Mouse (Mus musculus): ENCODE data around the gene Wscd2. TPM values are rescaled to one million over a fixed set of nuclear protein-coding genes. Genes with fewer than 3 reads are reported as not detected.

The Wscd2 gene
- total RNA-seq, 1 experiment = 2.6 TPM

DNA sequence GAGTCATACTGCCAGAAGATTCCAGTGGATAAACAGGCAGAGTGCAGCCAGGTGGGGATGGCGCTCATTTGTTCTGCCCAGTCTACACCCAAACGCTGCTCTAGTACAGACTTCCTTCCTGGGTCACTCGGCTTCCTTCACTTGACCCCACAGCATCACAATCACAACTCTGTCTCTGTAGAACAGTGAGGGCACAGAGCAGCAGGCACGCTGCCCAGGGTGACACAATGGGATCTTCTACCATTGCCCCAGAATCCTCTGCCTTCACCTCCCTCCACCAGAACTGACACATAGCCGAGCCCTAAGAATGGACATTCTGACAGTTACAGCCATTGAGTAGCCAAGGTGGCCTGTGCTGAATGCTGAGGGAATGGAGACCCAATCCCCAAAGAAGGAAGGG is 20.3 kb upstream of the Wscd2 start:
- TF ChIP-seq HCFC1 (IDR thresholded peaks at IDR 0.05; ENCODE audit: borderline replicate concordance, insufficient read depth, low read length) = no peak
- TF ChIP-seq ZNF384 (IDR thresholded peaks at IDR 0.05; ENCODE audit: low read depth, low read length) = no peak
- no peak for TF ChIP-seq ZC3H11A (IDR thresholded peaks at IDR 0.05; ENCODE audit: borderline replicate concordance, low read depth, low read length)
- TF ChIP-seq MAFK (IDR thresholded peaks at IDR 0.05; ENCODE audit: insufficient read depth, low read depth, low read length) = no peak
- no peak for TF ChIP-seq CHD2 (IDR thresholded peaks at IDR 0.05; ENCODE audit: low read depth, low read length)
- Histone ChIP-seq H3K9me3 (ENCODE audit: control insufficient read depth, insufficient read depth, low read depth, low read length) (no peaks in the 10 kb centered on the region), H3K27ac (ENCODE audit: insufficient read depth, low read depth, low read length, poor library complexity, severe bottlenecking) (no peak overlapping the region), H3K36me3 (ENCODE audit: control insufficient read depth, insufficient read depth, low read length, poor library complexity, severe bottlenecking) (no peaks in the 10 kb centered on the region), H3K4me1 (ENCODE audit: control insufficient read depth in 2 of 2, insufficient read depth in 2 of 2, low read length in 2 of 2, poor library complexity in 1 of 2) (peaks cover 0 to 24% of the 10 kb centered on the region in 2 experiments; a peak in 2 of 4 replicates), H3K4me3 (ENCODE audit: insufficient read depth in 1 of 2, low read depth in 1 of 2, low read length in 2 of 2, poor library complexity in 1 of 2, severe bottlenecking in 1 of 2) (no peak overlapping the region), H3K9ac (ENCODE audit: insufficient read depth, low read depth, low read length, poor library complexity, severe bottlenecking) (no peak overlapping the region)
- no peak for DNase-seq (ENCODE audit: low read depth, low spot score)
- in situ Hi-C loops (cut with MboI; ENCODE audit: low sequenced_read_pairs in 2 of 2, unreplicated experiment in 2 of 2) = loop anchor here in 1 of 2 experiments (10.0 kb wide), 1 partner anchor 255 kb away; the partner anchor contains the start of gene 1700069L16Rik

- Histone ChIP-seq H3K9me3 (ENCODE audit: control insufficient read depth, insufficient read depth, low read depth, low read length) (no peaks in the 10 kb centered on the region), H3K4me3 (ENCODE audit: insufficient read depth in 1 of 2, low read depth in 1 of 2, low read length in 2 of 2, poor library complexity in 1 of 2, severe bottlenecking in 1 of 2) (no peak overlapping the region), H3K4me1 (ENCODE audit: control insufficient read depth in 2 of 2, insufficient read depth in 2 of 2, low read length in 2 of 2, poor library complexity in 1 of 2) (peaks cover 0 to 22% of the 10 kb centered on the region in 2 experiments; a peak in 2 of 4 replicates), H3K27ac (ENCODE audit: insufficient read depth, low read depth, low read length, poor library complexity, severe bottlenecking) (no peak overlapping the region), H3K36me3 (ENCODE audit: control insufficient read depth, insufficient read depth, low read length, poor library complexity, severe bottlenecking) (no peaks in the 10 kb centered on the region), H3K9ac (ENCODE audit: insufficient read depth, low read depth, low read length, poor library complexity, severe bottlenecking) (no peak overlapping the region)
- in situ Hi-C loops (cut with MboI; ENCODE audit: low sequenced_read_pairs in 2 of 2, unreplicated experiment in 2 of 2) = loop anchor here in 1 of 2 experiments (10.0 kb wide), 1 partner anchor 253 kb away; the partner anchor contains the start of gene 1700069L16Rik
- TF ChIP-seq CHD2 (IDR thresholded peaks at IDR 0.05; ENCODE audit: low read depth, low read length) = no peak
- TF ChIP-seq ZC3H11A (IDR thresholded peaks at IDR 0.05; ENCODE audit: borderline replicate concordance, low read depth, low read length) = peak; percentile 71
- DNase-seq (ENCODE audit: low read depth, low spot score) = peak; percentile 69
Observed at GRCm38 (mm10) chr5:113471417-113471816, 18.7 kb upstream of the Wscd2 start.

DNA sequence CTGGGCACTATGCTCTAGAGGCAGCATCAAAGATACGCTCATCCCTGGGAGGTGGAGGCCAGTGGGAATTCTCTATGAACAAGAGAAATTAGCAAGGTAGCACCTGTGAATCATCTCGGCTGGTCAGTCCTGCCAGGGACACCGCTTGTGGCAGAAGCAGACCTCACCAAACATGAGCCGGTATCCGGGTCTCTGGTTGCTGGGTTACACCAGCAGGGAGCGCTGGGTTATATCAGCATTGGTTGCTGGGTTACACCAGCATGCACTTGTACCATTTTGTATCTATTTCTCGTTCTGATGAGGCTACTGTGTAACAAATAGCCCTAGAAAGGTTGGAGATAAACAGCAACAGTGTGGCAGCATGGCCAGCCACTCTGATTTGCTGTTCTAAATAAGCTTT is 17.8 kb upstream of the Wscd2 start:
- Histone ChIP-seq H3K4me3 (ENCODE audit: insufficient read depth in 1 of 2, low read depth in 1 of 2, low read length in 2 of 2, poor library complexity in 1 of 2, severe bottlenecking in 1 of 2) (no peak overlapping the region), H3K9ac (ENCODE audit: insufficient read depth, low read depth, low read length, poor library complexity, severe bottlenecking) (no peak overlapping the region), H3K27ac (ENCODE audit: insufficient read depth, low read depth, low read length, poor library complexity, severe bottlenecking) (no peak overlapping the region), H3K9me3 (ENCODE audit: control insufficient read depth, insufficient read depth, low read depth, low read length) (no peaks in the 10 kb centered on the region), H3K36me3 (ENCODE audit: control insufficient read depth, insufficient read depth, low read length, poor library complexity, severe bottlenecking) (no peaks in the 10 kb centered on the region), H3K4me1 (ENCODE audit: control insufficient read depth in 2 of 2, insufficient read depth in 2 of 2, low read length in 2 of 2, poor library complexity in 1 of 2) (peaks cover 2 to 23% of the 10 kb centered on the region in 2 experiments; a peak in 2 of 4 replicates)
- no peak for DNase-seq (ENCODE audit: low read depth, low spot score)
- in situ Hi-C loops (cut with MboI; ENCODE audit: low sequenced_read_pairs in 2 of 2, unreplicated experiment in 2 of 2) = loop anchor here in 1 of 2 experiments (10.0 kb wide), 1 partner anchor 252 kb away; the partner anchor contains the start of gene 1700069L16Rik
- TF ChIP-seq ZNF384 (IDR thresholded peaks at IDR 0.05; ENCODE audit: low read depth, low read length) (no peak), MAFK (IDR thresholded peaks at IDR 0.05; ENCODE audit: insufficient read depth, low read depth, low read length) (no peak), CHD2 (IDR thresholded peaks at IDR 0.05; ENCODE audit: low read depth, low read length) (no peak), ZC3H11A (IDR thresholded peaks at IDR 0.05; ENCODE audit: borderline replicate concordance, low read depth, low read length) (no peak), HCFC1 (IDR thresholded peaks at IDR 0.05; ENCODE audit: borderline replicate concordance, insufficient read depth, low read length) (no peak)

DNA sequence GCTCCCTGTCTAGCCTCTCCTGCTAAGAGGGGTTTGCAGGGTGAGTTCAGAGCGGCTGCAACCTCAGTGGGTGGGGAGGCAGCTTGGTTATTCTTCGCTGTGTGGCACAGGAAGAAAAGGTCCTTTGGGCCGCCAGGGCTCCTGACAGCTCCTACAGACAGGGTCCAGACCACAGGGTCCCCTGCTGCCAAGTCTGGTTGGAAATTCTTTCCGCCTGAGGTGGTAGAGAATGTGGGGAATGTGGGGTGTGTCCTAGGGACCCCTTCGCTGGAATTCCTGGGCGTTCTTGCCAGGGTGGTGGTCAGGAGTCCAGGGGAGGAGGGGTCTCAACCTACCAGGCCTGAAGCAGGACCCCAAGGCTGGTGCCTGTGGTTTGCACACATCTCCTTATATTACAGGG is 13.3 kb upstream of the Wscd2 start:
- in situ Hi-C loops (cut with MboI; ENCODE audit: low sequenced_read_pairs in 2 of 2, unreplicated experiment in 2 of 2) = loop anchor here in 1 of 2 experiments (10.0 kb wide), 1 partner anchor 248 kb away; the partner anchor contains the start of gene 1700069L16Rik
- H3K4me3 ChIP-seq (ENCODE audit: insufficient read depth in 1 of 2, low read depth in 1 of 2, low read length in 2 of 2, poor library complexity in 1 of 2, severe bottlenecking in 1 of 2) = no peak overlapping the region
- H3K27ac ChIP-seq (ENCODE audit: insufficient read depth, low read depth, low read length, poor library complexity, severe bottlenecking) = no peak overlapping the region
- DNase-seq (ENCODE audit: low read depth, low spot score) = no peak
- H3K36me3 ChIP-seq (ENCODE audit: control insufficient read depth, insufficient read depth, low read length, poor library complexity, severe bottlenecking) = no peaks in the 10 kb centered on the region
- H3K9me3 ChIP-seq (ENCODE audit: control insufficient read depth, insufficient read depth, low read depth, low read length) = no peaks in the 10 kb centered on the region
- peaks cover 2 to 18% of the 10 kb centered on the region in 2 experiments; a peak in 2 of 4 replicates for H3K4me1 ChIP-seq (ENCODE audit: control insufficient read depth in 2 of 2, insufficient read depth in 2 of 2, low read length in 2 of 2, poor library complexity in 1 of 2)
- no peak for TF ChIP-seq HCFC1 (IDR thresholded peaks at IDR 0.05; ENCODE audit: borderline replicate concordance, insufficient read depth, low read length)
- TF ChIP-seq MAFK (IDR thresholded peaks at IDR 0.05; ENCODE audit: insufficient read depth, low read depth, low read length) = no peak
- no peak for TF ChIP-seq CHD2 (IDR thresholded peaks at IDR 0.05; ENCODE audit: low read depth, low read length)
- TF ChIP-seq ZNF384 (IDR thresholded peaks at IDR 0.05; ENCODE audit: low read depth, low read length) = no peak
- H3K9ac ChIP-seq (ENCODE audit: insufficient read depth, low read depth, low read length, poor library complexity, severe bottlenecking) = no peak overlapping the region
